Mouse (Mus musculus): Measurements from ENCODE around the gene Hist1h2bb.
"Not testable (repeated sequence)": the region's sequence is repeated elsewhere in the genome, so short reads cannot be mapped to it uniquely, and the experiment has no call there.

Hist1h2bb gene

GRCm38 (mm10) chr13:23746201-23747080 lies at the start of gene Hist1h2bb:
Hist1h2bb (plus strand) TSS chr13:23746734.
- DNase-seq: peak; percentile 42 to 72

- peak; percentile 45 to 61 for DNase-seq
These were observed 48.8 kb upstream of the Hist1h2bb start for GRCm38 (mm10) chr13:23697491-23698299.

- peak; percentile 97 to 98 for DNase-seq
These were observed 48.2 kb upstream of the Hist1h2bb start, which contains the start of gene Hist1h4c for GRCm38 (mm10) chr13:23698300-23698693. Hist1h4c (minus strand) TSS chr13:23698454.

GRCm38 (mm10) chr13:23698996-23699395 lies 47.5 kb upstream of the Hist1h2bb start:
- DNase-seq: no peak

- DNase-seq: no peak
These were observed 46.8 kb upstream of the Hist1h2bb start for GRCm38 (mm10) chr13:23699767-23700166.

GRCm38 (mm10) chr13:23700786-23701520 lies 45.6 kb upstream of the Hist1h2bb start:
- DNase-seq: peak; percentile 81

GRCm38 (mm10) chr13:23702220-23702619 lies 44.3 kb upstream of the Hist1h2bb start:
- DNase-seq: no peak

- DNase-seq: not testable (repeated sequence)
These were observed 43.7 kb upstream of the Hist1h2bb start for GRCm38 (mm10) chr13:23702801-23703200.

- no peak for DNase-seq
These were observed 40.7 kb upstream of the Hist1h2bb start for GRCm38 (mm10) chr13:23705751-23706356.

GRCm38 (mm10) chr13:23706771-23707170 lies 39.8 kb upstream of the Hist1h2bb start:
- no peak for DNase-seq

- no peak for DNase-seq
These were observed 38.5 kb upstream of the Hist1h2bb start for GRCm38 (mm10) chr13:23708041-23708440.

- peak in 1 of 2 experiments; percentile 34 for DNase-seq
These were observed 37.9 kb upstream of the Hist1h2bb start for GRCm38 (mm10) chr13:23708654-23709053.

GRCm38 (mm10) chr13:23709714-23710373 lies 36.7 kb upstream of the Hist1h2bb start:
- DNase-seq: peak in 1 of 2 experiments; percentile 10

- peak; percentile 60 to 78 for DNase-seq
These were observed 36.0 kb upstream of the Hist1h2bb start, which contains the start of gene Hfe for GRCm38 (mm10) chr13:23710374-23711089. Hfe (minus strand) TSS chr13:23710854.

- no peak for DNase-seq
These were observed 30.1 kb upstream of the Hist1h2bb start for GRCm38 (mm10) chr13:23716261-23717042.

GRCm38 (mm10) chr13:23717176-23717575 lies 29.4 kb upstream of the Hist1h2bb start:
- no peak for DNase-seq

- not testable (repeated sequence) for DNase-seq
These were observed 28.8 kb upstream of the Hist1h2bb start for GRCm38 (mm10) chr13:23717593-23718245.

- no peak for DNase-seq
These were observed 22.3 kb upstream of the Hist1h2bb start for GRCm38 (mm10) chr13:23724239-23724638.

GRCm38 (mm10) chr13:23725213-23725612 lies 21.3 kb upstream of the Hist1h2bb start:
- DNase-seq: no peak

Data from kidney, postnatal 25 days (tissue).